Mouse (Mus musculus) midbrain, embryonic 11.5 days (tissue): ENCODE results near the gene 4833427G06Rik. TPM values are rescaled to one million over a fixed set of nuclear protein-coding genes. Genes with fewer than 3 reads are reported as not detected.
"Not testable (repeated sequence)": the region's sequence is repeated elsewhere in the genome, so short reads cannot be mapped to it uniquely, and the experiment has no call there.

Source experiments
- ATAC-seq: fragments of 200-750 bp; cut with Nextera tagmentation; 2 replicates; pipeline ENCODE4 v1.8.0; 2017; ENCODE audit warnings: moderate TSS enrichment, moderate library complexity; ENCODE audit not compliant: low FRiP score
- DNase-seq: peaks from one replicate; pipeline ENCODE4 v3.0.0; 2015; ENCODE audit warnings: low spot score; ENCODE audit errors: missing footprints
- H3K27ac ChIP-seq: fragments of 300-500 bp; sonication (generic); 2 replicates; pipeline ENCODE4 v1.5.1; 2014; ENCODE audit warnings: low read depth, low read length
- H3K27me3 ChIP-seq: fragments of 300-500 bp; sonication (generic); 2 replicates; pipeline ENCODE4 v1.6.1; 2014; ENCODE audit warnings: mild to moderate bottlenecking, low read length, moderate library complexity, mixed read lengths; ENCODE audit not compliant: control insufficient read depth, insufficient read depth
- H3K36me3 ChIP-seq: fragments of 300-500 bp; sonication (generic); 2 replicates; pipeline ENCODE4 v1.6.1; 2014; ENCODE audit warnings: mild to moderate bottlenecking, low read length, moderate library complexity, mixed read lengths; ENCODE audit not compliant: control insufficient read depth, insufficient read depth
- H3K4me1 ChIP-seq: fragments of 300-500 bp; sonication (generic); 2 replicates; pipeline ENCODE4 v1.6.1; 2014; ENCODE audit warnings: low read length; ENCODE audit not compliant: control insufficient read depth, insufficient read depth
- H3K4me2 ChIP-seq: fragments of 300-500 bp; sonication (generic); 2 replicates; pipeline ENCODE4 v1.6.1; 2014; ENCODE audit warnings: mild to moderate bottlenecking, moderate library complexity
- H3K4me3 ChIP-seq: fragments of 300-500 bp; sonication (generic); 2 replicates; pipeline ENCODE4 v1.5.1; 2014; ENCODE audit warnings: low read depth, low read length
- H3K9ac ChIP-seq: fragments of 300-500 bp; sonication (generic); 2 replicates; pipeline ENCODE4 v1.6.1; 2014; ENCODE audit warnings: low read length
- H3K9me3 ChIP-seq: fragments of 300-500 bp; sonication (generic); 2 replicates; pipeline ENCODE4 v1.6.1; 2016; ENCODE audit warnings: low read length; ENCODE audit not compliant: control insufficient read depth
- WGBS: fragments of 180-500 bp; shearing (Covaris S2); extraction: QIAGEN DNeasy Blood & Tissue Kit; methylation state at CpG from one replicate; pipeline ENCODE4 v1.1.7; 2014; 5-methylcytosine and 5-hydroxymethylcytosine counted together
- polyA plus RNA-seq: library from polyadenylated mRNA; unstranded; fragments of >200 nt; fragmentation: Nextera tagmentation; extraction: Ambion mirVana; gene quantifications from 2 replicates; pipeline ENCODE4 v1.2.1, GENCODE M21; 2014

The 4833427G06Rik gene
- polyA plus RNA-seq: not detected in 2 replicates

DNA sequence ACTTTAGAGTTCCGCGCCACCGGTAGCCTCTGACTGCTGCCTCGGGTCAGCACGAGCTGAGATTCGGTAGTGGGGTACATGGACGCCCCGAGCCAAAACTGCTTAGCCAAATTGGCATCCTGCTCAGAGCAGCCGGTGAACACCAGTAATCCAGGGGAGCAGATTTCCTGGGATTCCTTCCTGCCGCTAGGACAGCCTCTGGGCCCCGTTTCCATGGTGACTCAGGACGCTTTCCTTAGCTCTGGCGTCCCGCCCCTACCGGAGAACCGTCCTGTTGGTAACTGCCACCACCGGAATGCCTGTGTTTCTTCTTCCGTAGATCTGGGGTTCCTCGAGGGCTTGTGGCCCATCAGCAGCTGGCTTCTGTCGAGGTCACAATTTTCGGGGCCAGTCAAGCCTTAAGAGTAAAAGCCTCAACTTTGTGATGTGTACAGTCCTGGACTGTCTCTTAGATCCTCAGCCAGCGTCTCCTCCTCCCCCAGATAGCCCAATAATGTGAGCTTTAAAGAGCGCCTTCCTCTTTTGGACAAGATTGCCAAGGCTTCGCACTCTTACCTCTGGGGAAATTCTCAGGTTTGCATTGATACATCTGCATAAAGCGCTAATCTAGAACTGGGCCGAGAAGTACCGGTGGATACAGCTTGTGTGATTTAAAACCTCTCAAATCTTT, at the start of gene 4833427G06Rik:
4833427G06Rik (minus strand) TSS at position 323 of the 670 bp plus-strand sequence.
- H3K36me3 ChIP-seq: no peaks in the 10 kb centered on the region
- 0 out of 2 replicates have a peak within 1 kb of the TSS, but pooled peaks have one; percentile 1 for H3K4me3 ChIP-seq
- peak within 1 kb of the TSS; percentile 26 for H3K4me2 ChIP-seq
- DNase-seq: peak; percentile 97
- H3K9me3 ChIP-seq: no peaks in the 10 kb centered on the region
- H3K27me3 ChIP-seq: peaks cover 8% of the 10 kb centered on the region; the same call in 1 of the 2 replicates
- H3K9ac ChIP-seq: no peak within 1 kb of the TSS
- peaks cover 9% of the 10 kb centered on the region for H3K4me1 ChIP-seq
- peak; percentile 81 for ATAC-seq
- H3K27ac ChIP-seq: no peak within 1 kb of the TSS
- WGBS: 8% methylated on average over 27 of the region's 27 CpGs

DNA sequence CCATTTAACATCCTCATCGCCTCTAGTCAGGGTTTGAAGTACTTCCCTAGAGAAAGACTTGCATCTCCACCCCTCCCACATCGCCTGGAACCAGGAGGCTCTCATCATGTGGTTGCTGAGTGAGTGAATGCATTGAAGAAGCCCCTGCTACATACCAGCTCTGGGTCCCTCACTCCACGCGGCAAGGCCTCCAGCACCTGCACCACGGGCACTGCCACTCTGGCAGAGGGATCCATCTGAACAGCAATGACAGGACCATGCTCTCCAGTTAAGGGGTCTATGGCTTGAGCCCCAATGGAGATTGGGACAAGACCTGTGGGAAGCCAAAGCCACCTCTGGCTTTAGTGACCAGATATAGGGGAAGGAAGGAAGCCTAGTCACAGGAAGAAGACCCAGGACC, 45.4 kb upstream of the 4833427G06Rik start:
- no peaks in the 10 kb centered on the region for H3K4me1 ChIP-seq
- H3K27ac ChIP-seq: no peak overlapping the region
- DNase-seq (no peak), ATAC-seq (no peak)
- H3K4me2 ChIP-seq: no peak overlapping the region
- H3K4me3 ChIP-seq: no peak overlapping the region
- WGBS: 83% methylated on average over 5 of the region's 5 CpGs
- H3K27me3 ChIP-seq: no peaks in the 10 kb centered on the region
- no peak overlapping the region for H3K9ac ChIP-seq
- no peaks in the 10 kb centered on the region for H3K36me3 ChIP-seq
- no peaks in the 10 kb centered on the region for H3K9me3 ChIP-seq

DNA sequence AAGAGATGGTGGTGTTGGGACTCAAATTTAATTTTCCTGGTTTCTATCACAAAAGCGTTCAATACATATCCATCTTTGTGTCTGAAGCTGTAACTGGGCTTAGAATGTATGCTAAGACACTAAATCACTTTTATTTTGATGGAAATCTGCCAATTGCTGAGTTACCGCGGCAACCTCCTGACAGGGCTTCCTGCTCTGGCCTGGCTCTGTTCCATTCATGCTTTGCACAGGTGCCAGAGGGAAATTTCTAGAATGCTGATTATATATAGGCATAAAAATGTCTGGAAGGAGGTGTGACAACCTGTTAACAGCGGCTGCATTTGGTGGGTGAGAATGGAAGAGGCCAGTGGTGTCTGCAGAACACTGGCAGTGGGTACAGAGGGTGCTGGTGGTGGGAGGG, 44.6 kb upstream of the 4833427G06Rik start:
- no peak overlapping the region for H3K9ac ChIP-seq
- H3K4me1 ChIP-seq: no peaks in the 10 kb centered on the region
- WGBS: 91% methylated on average over 4 of the region's 4 CpGs
- H3K4me3 ChIP-seq: no peak overlapping the region
- no peak for ATAC-seq
- no peaks in the 10 kb centered on the region for H3K36me3 ChIP-seq
- no peak overlapping the region for H3K4me2 ChIP-seq
- H3K27me3 ChIP-seq: no peaks in the 10 kb centered on the region
- DNase-seq: no peak
- H3K9me3 ChIP-seq: no peaks in the 10 kb centered on the region
- H3K27ac ChIP-seq: no peak overlapping the region

DNA sequence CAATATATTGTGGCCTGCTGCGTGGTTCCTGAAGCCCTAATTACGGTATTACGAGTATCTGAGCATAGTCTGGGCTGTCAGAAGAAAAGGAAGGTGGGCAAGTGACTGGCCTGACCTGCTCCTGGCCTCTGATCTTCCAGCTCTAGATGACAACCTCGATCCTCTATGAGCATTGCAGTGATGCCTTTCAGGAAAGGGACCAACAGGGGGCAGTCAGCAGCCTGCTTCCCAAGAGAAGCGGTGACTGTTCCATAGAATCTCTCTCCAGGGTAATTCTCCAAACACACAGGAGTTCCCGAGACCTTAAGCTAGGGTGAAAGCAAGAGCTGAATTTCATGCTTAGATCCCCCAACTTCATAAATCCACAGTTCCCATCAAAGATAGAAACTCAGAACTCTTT, 42.3 kb upstream of the 4833427G06Rik start:
- no peak overlapping the region for H3K4me2 ChIP-seq
- no peaks in the 10 kb centered on the region for H3K27me3 ChIP-seq
- no peak overlapping the region for H3K4me3 ChIP-seq
- no peaks in the 10 kb centered on the region for H3K36me3 ChIP-seq
- H3K4me1 ChIP-seq: no peaks in the 10 kb centered on the region
- no peak overlapping the region for H3K27ac ChIP-seq
- ATAC-seq (no peak), DNase-seq (no peak)
- WGBS: 70% methylated on average over 6 of the region's 6 CpGs
- no peak overlapping the region for H3K9ac ChIP-seq
- H3K9me3 ChIP-seq: no peaks in the 10 kb centered on the region

DNA sequence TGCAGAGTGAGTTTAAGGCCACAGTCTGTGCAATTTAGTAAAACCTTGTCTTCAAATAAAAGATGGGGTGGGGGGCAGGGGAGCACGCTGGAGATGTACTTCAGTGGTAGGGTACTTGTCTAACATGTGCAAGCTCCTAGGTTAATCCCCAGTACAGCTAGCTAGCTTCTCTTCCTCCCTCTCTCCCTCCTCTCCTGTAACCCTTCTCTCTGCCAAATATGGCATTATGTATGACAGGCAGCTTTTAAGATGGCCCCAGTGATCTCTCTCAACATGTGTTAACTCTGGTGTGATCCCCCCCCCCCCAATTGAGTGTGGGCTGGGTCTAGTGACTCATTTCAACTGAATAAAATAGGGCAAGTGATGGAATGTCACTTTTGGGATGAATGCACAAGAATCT, 41.6 kb upstream of the 4833427G06Rik start:
- DNase-seq (no peak), ATAC-seq (no peak)
- H3K27ac ChIP-seq: no peak overlapping the region
- WGBS: 91% methylated on average over 1 of the region's 1 CpGs
- H3K4me3 ChIP-seq: no peak overlapping the region
- no peaks in the 10 kb centered on the region for H3K9me3 ChIP-seq
- H3K36me3 ChIP-seq: no peaks in the 10 kb centered on the region
- no peaks in the 10 kb centered on the region for H3K27me3 ChIP-seq
- H3K4me1 ChIP-seq: no peaks in the 10 kb centered on the region
- H3K4me2 ChIP-seq: no peak overlapping the region
- H3K9ac ChIP-seq: no peak overlapping the region

DNA sequence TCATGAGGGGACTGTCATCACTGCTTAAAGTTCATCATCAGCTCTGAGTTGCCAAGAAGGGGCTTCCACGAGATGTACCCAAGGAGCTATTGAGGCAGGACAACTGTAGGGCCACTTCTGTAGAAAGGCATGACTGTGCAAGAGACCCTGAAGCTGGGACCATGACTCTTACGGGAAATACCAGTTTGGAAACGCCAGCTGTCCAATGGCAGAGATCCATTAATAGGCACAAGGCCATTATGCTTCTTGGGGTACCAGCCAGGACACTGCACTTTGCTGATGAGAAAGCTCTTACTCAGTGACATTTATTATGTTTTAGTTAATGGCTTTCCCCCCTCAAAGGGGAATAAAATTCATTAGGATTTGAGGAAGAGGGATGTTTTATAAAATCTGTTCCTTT, 38.8 kb upstream of the 4833427G06Rik start:
- no peak for DNase-seq
- H3K9ac ChIP-seq: no peak overlapping the region
- ATAC-seq: no peak
- no peaks in the 10 kb centered on the region for H3K36me3 ChIP-seq
- no peak overlapping the region for H3K4me2 ChIP-seq
- H3K27me3 ChIP-seq: no peaks in the 10 kb centered on the region
- H3K4me1 ChIP-seq: no peaks in the 10 kb centered on the region
- H3K9me3 ChIP-seq: no peaks in the 10 kb centered on the region
- no peak overlapping the region for H3K27ac ChIP-seq
- 76% methylated on average over 3 of the region's 3 CpGs for WGBS
- no peak overlapping the region for H3K4me3 ChIP-seq

DNA sequence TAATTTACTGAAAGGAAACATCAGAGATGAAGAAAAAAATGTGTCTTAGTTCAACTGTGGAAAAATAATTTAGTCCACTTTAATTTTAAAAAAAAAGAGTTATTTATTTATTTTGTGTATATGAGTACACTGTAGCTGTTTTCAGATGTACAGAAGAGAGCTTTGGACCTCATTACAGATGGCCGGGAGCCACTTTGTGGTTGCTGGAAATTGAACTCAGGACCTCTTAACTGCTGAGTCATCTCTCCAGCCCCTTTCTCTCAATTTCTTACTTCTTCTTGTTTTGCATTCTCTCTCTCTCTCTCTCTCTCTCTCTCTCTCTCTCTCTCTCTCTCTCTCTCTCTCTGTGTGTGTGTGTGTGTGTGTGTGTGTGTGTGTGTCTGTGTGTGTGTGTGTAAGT, 37.5 kb upstream of the 4833427G06Rik start:
- H3K9ac ChIP-seq, ATAC-seq, H3K4me1 ChIP-seq, H3K9me3 ChIP-seq, DNase-seq, H3K36me3 ChIP-seq, H3K27ac ChIP-seq, H3K27me3 ChIP-seq, H3K4me2 ChIP-seq, H3K4me3 ChIP-seq: not testable (repeated sequence)
- 92% methylated on average over 1 of the region's 1 CpGs for WGBS

DNA sequence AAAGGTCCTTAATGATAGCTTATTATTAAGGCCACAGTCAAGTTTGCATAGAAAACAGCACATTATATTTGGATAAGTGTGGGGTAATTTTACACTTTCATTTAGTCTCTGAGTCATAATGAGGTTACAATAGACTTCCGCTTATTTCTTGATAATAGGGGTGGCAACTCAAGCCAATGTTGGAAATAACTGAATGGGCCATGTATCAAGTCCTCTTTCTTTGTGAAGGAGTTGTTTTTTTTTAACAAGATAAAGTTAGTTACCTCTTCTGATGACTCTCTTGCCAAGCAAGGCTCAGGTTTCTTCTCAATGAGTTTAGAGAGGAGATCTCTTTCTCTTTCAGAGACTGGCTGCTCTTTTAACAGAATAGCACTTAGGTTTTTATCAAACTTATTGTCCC, 36.4 kb upstream of the 4833427G06Rik start:
- WGBS: 98% methylated on average over 1 of the region's 1 CpGs
- H3K4me3 ChIP-seq: no peak overlapping the region
- no peak overlapping the region for H3K27ac ChIP-seq
- H3K36me3 ChIP-seq: no peaks in the 10 kb centered on the region
- no peak for ATAC-seq
- no peak for DNase-seq
- H3K9ac ChIP-seq: no peak overlapping the region
- H3K4me2 ChIP-seq: no peak overlapping the region
- H3K27me3 ChIP-seq: no peaks in the 10 kb centered on the region
- H3K9me3 ChIP-seq: no peaks in the 10 kb centered on the region
- no peaks in the 10 kb centered on the region for H3K4me1 ChIP-seq

DNA sequence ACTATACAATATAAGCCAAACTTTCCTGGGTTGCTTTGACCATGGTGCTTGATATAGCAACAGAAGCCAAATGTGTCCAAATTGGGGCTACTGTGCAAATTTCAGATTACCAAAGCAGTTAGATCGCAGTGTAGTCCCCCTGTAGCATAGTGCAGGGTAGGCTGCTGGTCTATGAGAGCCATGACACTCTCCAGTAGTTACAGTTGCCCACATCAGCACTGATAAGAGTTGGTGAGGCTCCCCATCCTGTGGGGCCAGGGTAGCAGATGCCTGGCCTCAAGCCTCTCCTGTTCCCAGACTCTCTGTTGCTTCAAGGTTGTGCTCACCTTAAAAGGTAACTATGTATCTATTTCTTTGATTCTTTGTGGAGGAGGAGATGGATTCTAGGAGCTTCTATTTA, 36.0 kb upstream of the 4833427G06Rik start:
- Histone ChIP-seq H3K36me3 (no peaks in the 10 kb centered on the region), H3K9ac (no peak overlapping the region), H3K4me1 (no peaks in the 10 kb centered on the region), H3K9me3 (no peaks in the 10 kb centered on the region), H3K4me2 (no peak overlapping the region), H3K4me3 (no peak overlapping the region), H3K27me3 (no peaks in the 10 kb centered on the region), H3K27ac (no peak overlapping the region)
- DNase-seq: no peak
- ATAC-seq: no peak
- 83% methylated on average over 1 of the region's 1 CpGs for WGBS
